Mouse (Mus musculus): ENCODE measurements around the gene Tuba8. TPM values are rescaled to one million over a fixed set of nuclear protein-coding genes. Genes with fewer than 3 reads are reported as not detected.

Tuba8 gene
- total RNA-seq, 2 experiments from 2014 or later: 6.6 to 9.1 TPM

- no peak for DNase-seq (ENCODE audit: low spot score in 2 of 2)
Observed at GRCm38 (mm10) chr6:121194061-121194955, 16.2 kb upstream of the Tuba8 start.

GRCm38 (mm10) chr6:121194956-121195731 is 15.4 kb upstream of the Tuba8 start:
- intact Hi-C loops (cut with DNase I): no loop called here
- DNase-seq (ENCODE audit: low spot score in 2 of 2): no peak

More at GRCm38 (mm10) chr6:121194061-121194955, 16.2 kb upstream of the Tuba8 start:
- intact Hi-C loops (cut with DNase I): no loop called here

GRCm38 (mm10) chr6:121197807-121198365 is 12.6 kb upstream of the Tuba8 start:
- DNase-seq (ENCODE audit: low spot score in 2 of 2): no peak
- intact Hi-C loops (cut with DNase I): no loop called here

GRCm38 (mm10) chr6:121200458-121200857 is 10.0 kb upstream of the Tuba8 start:
- intact Hi-C loops (cut with DNase I): no loop called here

DNA sequence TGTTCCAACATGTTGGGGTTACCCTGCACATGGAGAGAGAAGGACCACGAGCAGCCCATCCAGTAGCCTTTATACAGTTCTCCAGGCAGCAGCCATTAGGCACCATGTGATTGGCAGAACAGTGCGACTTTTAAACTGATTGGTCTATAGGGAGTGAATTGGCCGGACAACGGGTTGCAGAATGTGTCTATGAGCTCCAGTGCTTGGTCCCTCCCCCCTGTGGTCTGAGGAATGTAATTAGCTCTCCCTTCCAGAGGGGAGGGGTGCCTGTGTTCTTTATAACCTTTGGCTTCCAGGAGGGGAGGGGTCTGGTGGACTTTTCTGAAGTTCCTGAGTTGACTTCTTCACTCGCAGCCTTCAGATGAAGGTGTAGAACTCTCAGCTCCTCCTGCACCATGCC is 8.5 kb upstream of the Tuba8 start:
- intact Hi-C loops (cut with DNase I): no loop called here
- no peak for DNase-seq (ENCODE audit: low spot score in 2 of 2)

More at GRCm38 (mm10) chr6:121200458-121200857, 10.0 kb upstream of the Tuba8 start:
- DNase-seq (ENCODE audit: low spot score in 2 of 2): no peak

DNA sequence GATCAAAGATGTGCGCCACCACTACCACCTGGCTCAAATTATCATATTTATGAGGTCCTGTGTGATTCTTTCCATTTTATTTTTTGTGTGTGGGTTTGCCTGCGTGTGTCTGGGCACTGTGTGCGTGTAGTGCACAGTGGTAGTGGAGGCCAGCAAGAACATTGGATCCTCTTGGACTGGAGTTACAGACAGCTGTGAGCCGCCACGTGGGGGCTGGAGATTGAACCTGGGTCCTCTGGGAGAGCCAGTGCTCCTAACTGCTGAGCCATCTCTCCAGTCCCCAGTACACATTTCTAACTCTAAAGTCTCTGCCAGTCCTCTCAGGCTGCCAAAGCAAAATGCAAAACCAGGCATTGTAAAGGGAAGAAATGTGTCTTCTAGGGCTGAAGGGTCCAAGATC is 4.0 kb upstream of the Tuba8 start:
- no peak for DNase-seq (ENCODE audit: low spot score in 2 of 2)
- intact Hi-C loops (cut with DNase I): no loop called here

GRCm38 (mm10) chr6:121209584-121209983 is 912 bp upstream of the Tuba8 start:
- intact Hi-C loops (cut with DNase I): no loop called here
- no peak for DNase-seq (ENCODE audit: low spot score in 2 of 2)

- DNase-seq (ENCODE audit: low spot score in 2 of 2): no peak
- intact Hi-C loops (cut with DNase I): no loop called here
Observed at GRCm38 (mm10) chr6:121210926-121211289, 412 bp downstream of the Tuba8 start.

- DNase-seq (ENCODE audit: low spot score in 2 of 2): no peak
- intact Hi-C loops (cut with DNase I): no loop called here
Observed at GRCm38 (mm10) chr6:121211743-121212142, 1.2 kb downstream of the Tuba8 start.

DNA sequence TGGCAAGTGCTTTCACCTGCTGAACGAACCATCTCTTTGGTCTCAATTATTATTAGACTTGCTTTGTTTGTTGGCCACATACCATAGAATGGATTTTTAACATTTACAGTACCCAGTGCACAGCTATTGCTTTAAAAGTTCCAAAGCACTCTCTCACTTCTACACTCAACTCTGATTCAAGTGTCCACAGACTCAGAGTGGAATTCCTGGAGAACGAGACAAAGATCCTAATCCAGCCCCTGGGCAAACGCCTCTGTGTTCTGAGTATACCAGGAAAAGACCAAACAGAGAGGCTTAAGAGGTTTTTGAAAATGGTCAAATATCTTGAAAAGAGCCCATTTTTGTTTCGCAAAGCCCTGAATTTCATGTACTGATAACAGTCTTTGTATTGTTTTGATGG is 2.5 kb downstream of the Tuba8 start:
- no peak for DNase-seq (ENCODE audit: low spot score in 2 of 2)
- intact Hi-C loops (cut with DNase I): no loop called here

DNA sequence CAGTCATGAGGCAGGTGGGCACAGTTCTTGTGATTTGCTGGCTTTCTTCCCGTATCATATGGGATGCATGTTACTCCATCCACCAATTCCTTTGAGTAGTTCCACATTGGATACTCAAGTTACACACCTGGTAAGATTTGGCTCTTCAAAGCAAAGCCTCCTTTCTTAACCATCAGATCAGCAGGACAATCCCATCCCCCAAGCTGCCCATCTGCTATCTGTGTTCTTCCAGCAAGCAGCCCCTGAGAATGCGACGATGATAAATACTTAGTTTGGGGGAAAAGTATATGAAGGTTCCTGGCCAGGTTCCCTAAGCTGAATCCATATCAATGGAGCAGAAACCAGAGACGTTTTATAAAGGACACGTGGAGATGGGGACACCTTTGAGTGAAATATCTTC is 3.7 kb downstream of the Tuba8 start:
- intact Hi-C loops (cut with DNase I): no loop called here
- no peak for DNase-seq (ENCODE audit: low spot score in 2 of 2)

DNA sequence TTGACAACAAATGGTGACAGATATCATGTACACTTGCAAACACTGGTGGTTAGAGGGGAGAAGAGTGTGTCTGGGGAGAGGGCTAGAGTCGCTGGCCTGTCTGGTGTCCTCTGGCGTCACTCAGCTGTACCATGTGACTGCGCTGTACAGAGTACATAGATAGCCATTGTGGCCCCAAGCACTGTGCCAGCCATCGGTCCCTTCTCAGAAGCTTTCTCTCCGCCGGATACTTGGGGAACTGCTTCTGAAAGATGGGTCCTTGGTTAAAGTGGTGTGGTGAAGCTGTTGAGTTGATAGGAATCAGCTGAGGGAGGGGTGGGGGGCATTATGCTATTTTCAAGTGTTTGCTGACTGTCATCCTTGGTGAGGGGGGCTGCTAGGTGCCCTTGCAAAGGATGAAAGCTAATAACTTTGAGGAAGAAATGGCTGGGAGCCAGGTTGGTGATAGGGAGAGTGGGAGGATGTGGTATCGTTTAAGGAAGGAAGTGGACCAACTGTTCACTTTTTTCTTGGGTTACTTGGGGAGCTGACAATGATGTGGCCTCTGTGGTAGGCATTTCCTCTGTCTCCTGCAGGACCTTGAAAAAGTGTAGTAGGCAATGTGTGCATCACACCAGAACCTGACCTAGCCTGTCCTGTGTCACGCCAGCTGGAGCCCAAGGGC is 4.3 kb downstream of the Tuba8 start:
- intact Hi-C loops (cut with DNase I): no loop called here
- no peak for DNase-seq (ENCODE audit: low spot score in 2 of 2)

- DNase-seq (ENCODE audit: low spot score in 2 of 2): no peak
- intact Hi-C loops (cut with DNase I): no loop called here
Observed at GRCm38 (mm10) chr6:121215336-121215735, 4.8 kb downstream of the Tuba8 start.

DNA sequence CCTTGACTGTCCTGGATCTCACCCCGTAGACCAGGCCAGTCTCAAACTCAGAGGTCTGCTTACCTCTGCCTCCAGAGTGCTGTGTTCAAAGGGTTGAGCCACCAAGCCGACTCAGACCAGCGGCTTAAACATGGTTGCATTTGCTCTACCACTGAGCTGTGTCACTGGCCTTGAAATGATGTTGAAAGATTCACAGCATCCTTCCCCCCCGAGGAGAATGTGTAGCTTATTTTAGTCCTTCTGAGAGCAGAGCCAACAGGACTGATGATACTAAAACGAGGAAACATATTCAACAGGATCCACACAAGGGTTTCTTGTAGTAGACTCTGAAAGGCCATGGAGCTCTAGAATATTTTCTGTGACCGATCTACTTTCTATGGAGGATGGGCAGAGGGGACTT is 5.4 kb downstream of the Tuba8 start:
- DNase-seq (ENCODE audit: low spot score in 2 of 2): peak in 1 of 2 experiments; percentile 50
- intact Hi-C loops (cut with DNase I): no loop called here

GRCm38 (mm10) chr6:121216589-121217255 is 6.2 kb downstream of the Tuba8 start:
- no peak for DNase-seq (ENCODE audit: low spot score in 2 of 2)
- intact Hi-C loops (cut with DNase I): no loop called here

- intact Hi-C loops (cut with DNase I): no loop called here
- no peak for DNase-seq (ENCODE audit: low spot score in 2 of 2)
Observed at GRCm38 (mm10) chr6:121218002-121218401, 7.5 kb downstream of the Tuba8 start.

DNA sequence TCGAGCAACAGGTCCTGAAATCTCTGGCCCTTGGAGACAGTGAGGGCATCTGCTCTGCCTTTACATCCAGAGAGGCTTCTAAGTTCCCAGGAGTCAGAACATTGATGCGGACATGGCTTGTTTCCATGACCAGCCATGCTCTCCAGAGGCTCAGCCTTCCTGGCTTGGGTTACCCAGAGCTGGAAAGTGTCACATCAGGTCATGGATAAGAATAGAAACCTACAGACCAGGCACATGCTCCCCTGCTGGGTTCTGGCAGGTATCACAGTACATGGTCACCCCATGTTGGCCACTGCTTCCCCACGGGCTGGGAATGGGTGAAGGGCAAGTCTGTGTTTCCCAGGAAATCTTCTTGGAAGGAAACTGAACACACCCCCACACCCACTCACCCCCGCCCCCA is 8.9 kb downstream of the Tuba8 start:
- no peak for DNase-seq (ENCODE audit: low spot score in 2 of 2)
- intact Hi-C loops (cut with DNase I): no loop called here

DNA sequence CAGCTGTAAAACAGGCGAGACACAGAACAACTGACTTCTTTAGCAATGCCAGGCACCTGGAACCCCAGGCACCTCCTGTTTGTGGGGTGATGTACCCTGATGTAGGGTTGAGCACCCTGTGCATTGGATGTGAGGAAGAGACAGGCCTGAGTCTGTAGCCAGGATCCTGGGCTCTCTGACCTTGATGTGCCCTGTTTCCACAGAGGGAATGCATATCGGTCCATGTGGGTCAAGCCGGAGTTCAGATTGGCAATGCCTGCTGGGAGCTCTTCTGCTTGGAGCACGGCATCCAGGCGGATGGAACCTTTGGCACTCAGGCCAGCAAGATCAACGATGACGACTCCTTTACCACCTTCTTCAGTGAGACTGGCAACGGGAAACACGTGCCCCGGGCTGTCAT is 9.7 kb downstream of the Tuba8 start:
- DNase-seq (ENCODE audit: low spot score in 2 of 2): no peak
- intact Hi-C loops (cut with DNase I): no loop called here

DNA sequence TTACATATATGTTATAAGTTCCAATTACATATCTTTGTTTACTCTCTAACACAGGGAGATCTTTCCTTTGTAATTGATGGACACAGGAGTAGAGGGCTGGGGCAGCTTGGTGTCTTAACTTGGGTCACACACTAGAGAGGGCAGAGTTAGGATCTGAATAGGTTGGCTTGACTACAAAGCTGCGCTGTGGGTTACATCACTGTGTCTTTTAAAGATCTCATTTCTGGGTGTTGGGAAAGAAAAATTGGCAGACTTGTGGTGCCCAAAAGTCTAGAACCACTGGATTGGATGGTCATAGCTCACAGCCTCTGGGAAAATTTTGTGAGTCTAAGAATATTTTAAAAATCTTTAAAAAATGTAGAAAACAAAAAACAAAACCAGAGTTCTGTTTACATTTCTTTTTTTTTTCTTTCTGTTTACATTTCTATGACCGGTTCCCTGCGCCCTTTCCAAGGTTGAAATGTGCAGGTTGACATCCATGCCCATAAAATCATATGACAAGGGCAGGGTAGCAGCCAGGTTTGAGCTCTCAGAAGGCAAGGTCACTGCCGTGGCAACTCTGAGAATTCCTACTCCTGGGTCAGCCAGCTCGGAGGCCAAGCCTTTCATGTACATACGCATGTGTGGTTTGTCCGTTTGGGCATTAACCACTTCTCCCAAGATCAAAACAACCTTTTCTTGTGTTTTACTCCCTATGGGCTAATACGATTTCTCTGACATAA is 11.5 kb downstream of the Tuba8 start:
- intact Hi-C loops (cut with DNase I): no loop called here
- no peak for DNase-seq (ENCODE audit: low spot score in 2 of 2)
